Mouse (Mus musculus): ENCODE results near the gene Lad1. TPM values are rescaled to one million over a fixed set of nuclear protein-coding genes. Genes with fewer than 3 reads are reported as not detected.

Gene Lad1
- polyA plus RNA-seq, 1 experiment = 281 TPM

- DNase-seq (ENCODE audit: low read depth, low spot score) = no peak
- 72% methylated on average over 9 of the region's 9 CpGs for WGBS
Observed at GRCm38 (mm10) chr1:135863786-135864335, 45.5 kb downstream of the Lad1 start.

- WGBS = 82% methylated on average over 6 of the region's 6 CpGs
- no peak for DNase-seq (ENCODE audit: low read depth, low spot score)
Observed at GRCm38 (mm10) chr1:135864830-135865229, 46.4 kb downstream of the Lad1 start.

GRCm38 (mm10) chr1:135865518-135866194 is 47.3 kb downstream of the Lad1 start:
- peak; percentile 47 for DNase-seq (ENCODE audit: low read depth, low spot score)
- WGBS = 46% methylated on average over 19 of the region's 19 CpGs

- WGBS = 87% methylated on average over 6 of the region's 6 CpGs
- DNase-seq (ENCODE audit: low read depth, low spot score) = no peak
Observed at GRCm38 (mm10) chr1:135868570-135868969, 50.2 kb downstream of the Lad1 start.

GRCm38 (mm10) chr1:135872991-135873390 is 54.6 kb downstream of the Lad1 start:
- 69% methylated on average over 4 of the region's 4 CpGs for WGBS

GRCm38 (mm10) chr1:135877248-135877647 is 58.9 kb downstream of the Lad1 start:
- no peak for DNase-seq (ENCODE audit: low read depth, low spot score)
- 32% methylated on average over 2 of the region's 2 CpGs for WGBS

More at GRCm38 (mm10) chr1:135872991-135873390, 54.6 kb downstream of the Lad1 start:
- no peak for DNase-seq (ENCODE audit: low read depth, low spot score)

GRCm38 (mm10) chr1:135882385-135883109 is 64.1 kb downstream of the Lad1 start:
- DNase-seq (ENCODE audit: low read depth, low spot score) = no peak
- WGBS = 78% methylated on average over 10 of the region's 10 CpGs

Other genes with a start within 250 kb of the Lad1 start
- 5.3 and 8.7 TPM in 2 replicates for gene Nav1, start 211.3 kb upstream of the Lad1 start, polyA plus RNA-seq (2012; rRNA removed)
- 380 and 490 TPM in 2 replicates for gene Csrp1, start 98.5 kb upstream of the Lad1 start, polyA plus RNA-seq (2012; rRNA removed)
- gene Phlda3, start 52.5 kb upstream of the Lad1 start, polyA plus RNA-seq (2012; rRNA removed) = 14.4 and 16.7 TPM in 2 replicates
- 0.66 and 1.3 TPM in 2 replicates for gene Tnni1, start 39.2 kb upstream of the Lad1 start, polyA plus RNA-seq (2012; rRNA removed)
- 1.9 and 2.3 TPM in 2 replicates for gene Tnnt2, start 17.8 kb downstream of the Lad1 start, polyA plus RNA-seq (2012; rRNA removed)
- 15.1 and 19.9 TPM in 2 replicates for gene Pkp1, start 100.6 kb downstream of the Lad1 start, polyA plus RNA-seq (2012; rRNA removed)
- gene Igfn1, start 187.7 kb downstream of the Lad1 start, polyA plus RNA-seq (2012; rRNA removed) = 0.16 TPM in 1 of 2 replicates, not detected in the other
- gene Tmem9, start 189.6 kb downstream of the Lad1 start, polyA plus RNA-seq (2012; rRNA removed) = 23.1 and 28.7 TPM in 2 replicates
- not detected in 2 replicates for gene Ascl5, start 232.2 kb downstream of the Lad1 start, polyA plus RNA-seq (2012; rRNA removed)
- 2.9 and 3.3 TPM in 2 replicates for gene Cacna1s, start 234.2 kb downstream of the Lad1 start, polyA plus RNA-seq (2012; rRNA removed)